Mouse (Mus musculus) hindbrain, embryonic 16.5 days (tissue): ENCODE measurements around the gene Fbxw8. TPM values are rescaled to one million over a fixed set of nuclear protein-coding genes. Genes with fewer than 3 reads are reported as not detected.
A peak's percentile ranks its signal among the peaks of the same experiment; 100 is the strongest.

Source experiments
- ATAC-seq: fragments of 200-750 bp; cut with Nextera tagmentation; 2 replicates; pipeline ENCODE4 v1.8.0; 2017; ENCODE audit warnings: moderate TSS enrichment, moderate library complexity
- H3K27ac ChIP-seq: fragments of 300-500 bp; sonication (generic); 2 replicates; pipeline ENCODE4 v1.5.1; 2014; ENCODE audit warnings: low read depth, mild to moderate bottlenecking, control low read depth, low read length, moderate library complexity
- H3K27me3 ChIP-seq: fragments of 300-500 bp; sonication (generic); replicated peaks from 2 replicates; pipeline ENCODE4 v1.6.1; 2014; ENCODE audit warnings: low read length; ENCODE audit not compliant: control insufficient read depth, insufficient read depth
- H3K36me3 ChIP-seq: fragments of 300-500 bp; sonication (generic); 2 replicates; pipeline ENCODE4 v1.6.1; 2014; ENCODE audit warnings: mild to moderate bottlenecking, low read length, moderate library complexity, mixed read lengths; ENCODE audit not compliant: control insufficient read depth, insufficient read depth
- H3K4me1 ChIP-seq: fragments of 300-500 bp; sonication (generic); 2 replicates; pipeline ENCODE4 v1.6.1; 2014; ENCODE audit warnings: low read depth, low read length; ENCODE audit not compliant: control insufficient read depth, insufficient read depth
- H3K4me2 ChIP-seq: fragments of 300-500 bp; sonication (generic); 2 replicates; pipeline ENCODE4 v1.6.1; 2014; ENCODE audit warnings: mild to moderate bottlenecking, low read length, control low read depth, moderate library complexity
- H3K4me3 ChIP-seq: fragments of 300-500 bp; sonication (generic); 2 replicates; pipeline ENCODE4 v1.5.1; 2014; ENCODE audit warnings: mild to moderate bottlenecking, low read length, control low read depth, moderate library complexity
- H3K9ac ChIP-seq: fragments of 300-500 bp; sonication (generic); 2 replicates; pipeline ENCODE4 v1.6.1; 2014; ENCODE audit warnings: low read depth, mild to moderate bottlenecking, control low read depth, low read length, moderate library complexity
- H3K9me3 ChIP-seq: fragments of 300-500 bp; sonication (generic); 2 replicates; pipeline ENCODE4 v1.6.1; 2014; ENCODE audit warnings: mild to moderate bottlenecking, low read length, moderate library complexity; ENCODE audit not compliant: control insufficient read depth
- WGBS: fragments of 180-500 bp; shearing (Covaris S2); extraction: QIAGEN DNeasy Blood & Tissue Kit; methylation state at CpG from one replicate; pipeline ENCODE4 v1.1.7; 2014; 5-methylcytosine and 5-hydroxymethylcytosine counted together
- polyA plus RNA-seq: library from polyadenylated mRNA; unstranded; fragments of >200 nt; fragmentation: Nextera tagmentation; extraction: Ambion mirVana; gene quantifications from 2 replicates; pipeline ENCODE4 v1.2.1, GENCODE M21; 2015

Gene Fbxw8
- polyA plus RNA-seq, 1 experiment from 2014 or later, result 18.7 TPM

DNA sequence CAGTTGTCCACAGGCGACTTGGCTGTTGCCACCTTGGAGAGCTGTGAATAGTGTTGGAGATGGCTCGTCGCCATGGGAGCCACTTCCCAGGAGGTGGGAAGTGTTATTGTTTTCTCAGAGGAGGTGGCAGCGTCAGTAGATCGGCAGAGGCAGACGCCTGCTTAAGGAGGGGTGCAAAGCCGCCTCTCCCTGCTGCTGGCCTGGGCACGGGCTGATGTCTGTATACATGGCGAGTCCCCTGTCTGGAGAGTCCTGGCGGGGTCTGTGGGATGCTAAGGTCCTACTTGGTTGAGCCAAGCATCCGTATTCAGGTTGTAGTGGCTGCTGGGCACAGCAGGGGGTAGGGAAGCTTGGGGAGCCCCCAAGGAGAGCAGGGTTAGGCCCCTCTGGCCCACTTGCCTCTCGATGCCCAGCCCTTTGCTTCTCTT is 116.0 kb downstream of the Fbxw8 start:
- no peak for ATAC-seq
- 21% methylated on average over 12 of the region's 12 CpGs for WGBS
- no peaks in the 10 kb centered on the region; the same call in 1 of the 2 replicates for H3K9me3 ChIP-seq
- no peak overlapping the region for H3K27ac ChIP-seq
- no peaks in the 10 kb centered on the region for H3K27me3 ChIP-seq
- peak overlapping the region; percentile 3; the same call in 1 of the 2 replicates for H3K9ac ChIP-seq
- H3K4me1 ChIP-seq, result peaks cover 10% of the 10 kb centered on the region
- no peak overlapping the region for H3K4me3 ChIP-seq
- no peak overlapping the region for H3K4me2 ChIP-seq
- no peaks in the 10 kb centered on the region for H3K36me3 ChIP-seq

DNA sequence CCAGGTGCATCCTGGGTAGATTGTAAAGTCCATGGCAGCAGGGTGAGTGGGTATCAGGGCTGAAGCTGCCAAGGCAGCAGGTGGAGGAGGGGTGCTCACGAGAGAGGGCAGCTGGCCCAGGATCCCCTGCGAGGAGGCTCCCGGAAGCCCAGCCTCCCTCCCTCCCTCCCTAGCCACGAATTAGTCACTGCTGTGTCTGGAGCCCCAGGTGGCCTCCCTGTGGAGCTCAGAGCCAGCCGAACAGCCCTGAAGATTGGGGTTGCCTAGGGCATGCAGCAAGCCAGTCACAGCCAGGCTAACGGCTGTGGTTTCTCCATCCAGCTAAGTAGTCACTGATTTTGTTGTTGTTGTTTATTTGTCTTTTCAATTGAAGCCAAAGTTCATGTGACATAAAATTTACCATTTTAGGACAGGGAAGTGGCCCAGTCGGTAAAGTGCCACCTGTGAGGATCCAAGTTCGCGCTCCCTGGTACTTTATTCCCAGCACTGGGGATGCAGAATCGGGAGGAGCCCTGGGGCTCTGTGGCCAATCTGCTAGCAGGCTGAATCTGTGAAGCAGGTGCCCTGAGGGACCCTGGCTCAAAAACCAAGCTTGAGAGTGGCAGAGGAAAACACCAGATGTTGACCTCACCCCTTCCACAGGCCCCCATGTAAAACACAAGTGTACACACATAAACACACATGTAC is 117.3 kb downstream of the Fbxw8 start:
- Histone ChIP-seq H3K36me3 (no peaks in the 10 kb centered on the region), H3K27me3 (no peaks in the 10 kb centered on the region), H3K27ac (no peak overlapping the region), H3K9me3 (no peaks in the 10 kb centered on the region; the same call in 1 of the 2 replicates), H3K9ac (no peak overlapping the region), H3K4me1 (peaks cover 10% of the 10 kb centered on the region), H3K4me2 (no peak overlapping the region), H3K4me3 (no peak overlapping the region)
- ATAC-seq, result peak; percentile 66
- 8% methylated on average over 10 of the region's 10 CpGs for WGBS

DNA sequence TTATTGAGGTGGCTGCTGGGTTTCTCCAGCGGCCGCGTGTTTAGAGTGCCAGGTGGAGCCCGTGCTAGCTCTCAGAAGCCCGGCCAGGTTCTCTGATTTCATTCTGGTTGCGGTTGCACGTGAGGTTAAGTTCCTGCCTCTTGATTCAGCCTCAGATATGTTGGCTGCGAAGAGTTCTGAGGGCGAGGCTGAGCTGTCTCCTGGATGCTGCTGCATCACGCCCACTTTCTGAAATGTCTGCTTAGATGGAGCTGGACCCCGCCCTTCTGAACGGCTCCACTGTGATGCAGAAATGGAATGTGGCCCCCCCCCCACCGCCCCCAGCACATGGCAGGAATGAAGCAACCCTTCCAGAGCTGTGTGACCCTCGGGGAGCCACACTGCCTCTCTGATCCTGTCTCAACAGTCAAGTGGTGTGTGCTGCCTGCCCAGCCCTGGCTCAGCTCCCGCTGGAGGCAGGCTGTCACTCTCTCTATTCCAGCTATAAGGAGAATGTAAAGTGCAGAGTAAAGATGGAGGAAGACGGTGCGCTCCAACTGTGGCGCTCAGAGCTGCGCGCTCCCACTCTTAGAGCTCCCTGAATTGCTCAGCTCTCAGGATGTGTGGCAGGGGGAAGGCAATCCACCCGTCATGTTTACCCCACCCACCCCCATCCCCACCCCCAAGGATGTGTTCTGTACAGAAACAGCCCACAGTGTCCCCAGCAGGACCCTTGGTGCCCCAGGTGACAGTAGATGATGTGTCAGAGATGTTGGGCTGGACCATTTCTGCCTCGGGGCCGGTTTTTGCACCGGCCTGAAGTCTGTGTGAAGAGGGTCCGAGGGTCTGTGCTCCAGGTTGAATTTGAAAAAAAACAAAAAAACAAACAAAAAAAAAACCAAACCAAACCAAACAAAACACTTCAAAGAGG is 118.1 kb downstream of the Fbxw8 start:
- Histone ChIP-seq H3K9me3 (no peaks in the 10 kb centered on the region; the same call in 1 of the 2 replicates), H3K4me1 (peaks cover 10% of the 10 kb centered on the region), H3K27ac (no peak overlapping the region), H3K36me3 (no peaks in the 10 kb centered on the region), H3K4me3 (no peak overlapping the region), H3K27me3 (no peaks in the 10 kb centered on the region), H3K9ac (no peak overlapping the region), H3K4me2 (no peak overlapping the region)
- WGBS, result 45% methylated on average over 25 of the region's 25 CpGs
- peak; percentile 40; the same call in 1 of the 2 replicates for ATAC-seq

DNA sequence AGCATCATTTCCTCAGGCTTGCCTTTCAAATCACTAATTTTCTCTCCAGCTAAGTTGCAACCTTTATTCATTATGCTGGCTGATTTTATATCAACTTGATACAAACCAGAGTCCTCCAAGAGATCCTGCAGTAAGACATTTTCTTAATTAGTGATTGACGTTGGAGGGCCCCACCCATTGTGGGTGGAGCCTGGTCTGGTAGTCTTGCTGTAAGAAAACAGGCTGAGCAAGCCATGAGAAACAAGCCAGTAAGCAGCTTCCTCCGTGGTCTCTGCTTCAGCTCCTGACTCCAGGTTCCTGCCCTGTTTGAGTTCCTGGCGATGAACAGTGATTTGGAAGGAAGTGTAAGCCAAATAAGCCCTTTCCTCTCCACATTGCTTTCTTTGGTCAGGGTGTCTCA is 119.5 kb downstream of the Fbxw8 start:
- ATAC-seq, result no peak
- no peaks in the 10 kb centered on the region; the same call in 1 of the 2 replicates for H3K9me3 ChIP-seq
- H3K9ac ChIP-seq, result no peak overlapping the region
- no peak overlapping the region for H3K4me3 ChIP-seq
- H3K4me2 ChIP-seq, result no peak overlapping the region
- H3K4me1 ChIP-seq, result peaks cover 10% of the 10 kb centered on the region
- 70% methylated on average over 3 of the region's 3 CpGs for WGBS
- H3K27ac ChIP-seq, result no peak overlapping the region
- H3K36me3 ChIP-seq, result no peaks in the 10 kb centered on the region
- no peaks in the 10 kb centered on the region for H3K27me3 ChIP-seq

DNA sequence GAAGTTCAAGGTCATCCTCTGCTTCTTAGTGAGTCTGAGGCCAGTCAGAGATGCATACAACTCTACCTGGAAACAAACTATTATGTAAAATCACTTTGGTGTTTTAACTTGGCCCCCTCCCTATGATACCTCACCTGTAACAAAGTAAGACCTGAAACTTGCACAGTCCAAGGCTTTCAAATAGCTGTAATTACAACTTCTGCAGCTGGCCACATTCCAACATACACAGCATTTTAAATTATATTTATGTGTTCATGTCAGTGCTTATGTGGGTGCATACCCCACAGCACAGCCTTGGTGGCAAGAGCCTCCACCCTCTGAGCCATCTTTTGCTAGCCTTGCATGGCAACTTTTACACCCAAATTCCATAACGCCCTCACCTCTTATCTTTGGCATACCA is 120.6 kb downstream of the Fbxw8 start:
- no peaks in the 10 kb centered on the region; the same call in 1 of the 2 replicates for H3K9me3 ChIP-seq
- H3K36me3 ChIP-seq, result no peaks in the 10 kb centered on the region
- WGBS, result 92% methylated on average over 1 of the region's 1 CpGs
- H3K4me2 ChIP-seq, result no peak overlapping the region
- no peak for ATAC-seq
- H3K27ac ChIP-seq, result no peak overlapping the region
- H3K4me1 ChIP-seq, result peaks cover 11% of the 10 kb centered on the region
- no peak overlapping the region for H3K4me3 ChIP-seq
- peaks cover 9% of the 10 kb centered on the region for H3K27me3 ChIP-seq
- no peak overlapping the region for H3K9ac ChIP-seq

DNA sequence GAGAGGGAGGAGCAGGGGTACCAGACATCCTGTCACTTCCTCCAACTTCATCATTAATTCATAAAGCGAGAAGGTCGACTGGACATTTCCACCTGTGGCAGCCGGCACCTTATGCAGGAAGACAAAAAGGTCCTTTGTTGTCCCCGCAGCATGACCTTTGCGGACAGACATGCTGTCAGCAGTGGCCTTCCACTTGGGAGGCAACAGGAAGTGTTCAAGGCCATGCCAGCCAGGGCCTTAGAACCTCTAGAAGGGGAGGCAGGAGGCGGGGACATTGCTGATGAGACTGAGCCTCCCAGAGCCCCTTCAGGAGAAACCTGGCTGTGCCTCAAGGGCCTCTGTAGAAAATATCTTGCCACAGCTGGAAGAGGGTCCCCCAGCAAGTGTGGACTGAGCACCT is 121.5 kb downstream of the Fbxw8 start:
- peaks cover 18% of the 10 kb centered on the region for H3K27me3 ChIP-seq
- no peak overlapping the region for H3K4me3 ChIP-seq
- no peak for ATAC-seq
- H3K27ac ChIP-seq, result no peak overlapping the region
- H3K9ac ChIP-seq, result no peak overlapping the region
- 72% methylated on average over 6 of the region's 6 CpGs for WGBS
- H3K4me2 ChIP-seq, result no peak overlapping the region
- no peaks in the 10 kb centered on the region; the same call in 1 of the 2 replicates for H3K9me3 ChIP-seq
- H3K4me1 ChIP-seq, result peaks cover 15% of the 10 kb centered on the region
- no peaks in the 10 kb centered on the region for H3K36me3 ChIP-seq

DNA sequence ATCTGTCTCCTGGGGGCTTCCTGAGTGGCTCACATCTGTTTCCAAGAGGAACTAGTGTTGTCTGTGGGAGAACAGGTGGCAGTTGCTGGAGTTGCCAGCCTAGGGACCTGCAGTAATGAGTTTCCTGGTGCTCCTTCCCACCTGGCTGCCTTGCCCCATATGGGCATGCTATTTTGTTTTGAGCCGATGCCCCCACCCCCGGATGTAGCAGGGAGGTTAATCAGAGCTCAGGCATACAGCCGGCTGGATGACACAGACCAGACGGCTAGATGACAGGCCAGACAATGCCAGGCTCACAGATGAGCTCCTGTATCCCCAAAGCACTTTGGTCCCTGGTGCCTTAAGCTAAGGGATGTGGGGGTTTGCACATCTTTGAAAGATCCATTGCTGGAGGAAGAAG is 121.9 kb downstream of the Fbxw8 start:
- no peaks in the 10 kb centered on the region; the same call in 1 of the 2 replicates for H3K9me3 ChIP-seq
- H3K36me3 ChIP-seq, result no peaks in the 10 kb centered on the region
- no peak overlapping the region for H3K4me2 ChIP-seq
- no peak for ATAC-seq
- H3K4me3 ChIP-seq, result no peak overlapping the region
- no peak overlapping the region for H3K27ac ChIP-seq
- peaks cover 18% of the 10 kb centered on the region for H3K4me1 ChIP-seq
- WGBS, result 46% methylated on average over 4 of the region's 4 CpGs
- H3K9ac ChIP-seq, result no peak overlapping the region
- peaks cover 22% of the 10 kb centered on the region for H3K27me3 ChIP-seq

- H3K27me3 ChIP-seq, result peaks cover 36% of the 10 kb centered on the region
- no peak overlapping the region for H3K4me3 ChIP-seq
- H3K9me3 ChIP-seq, result no peaks in the 10 kb centered on the region; the same call in 1 of the 2 replicates
- H3K27ac ChIP-seq, result no peak overlapping the region
- ATAC-seq, result no peak
- peaks cover 30% of the 10 kb centered on the region for H3K4me1 ChIP-seq
- no peaks in the 10 kb centered on the region for H3K36me3 ChIP-seq
- no peak overlapping the region for H3K4me2 ChIP-seq
- 26% methylated on average over 4 of the region's 4 CpGs for WGBS
- H3K9ac ChIP-seq, result no peak overlapping the region
Observed at GRCm38 (mm10) chr5:118031508-118031907, 123.8 kb downstream of the Fbxw8 start.

- Histone ChIP-seq H3K27me3 (peaks cover 36% of the 10 kb centered on the region), H3K4me3 (no peak overlapping the region), H3K36me3 (no peaks in the 10 kb centered on the region), H3K4me2 (no peak overlapping the region), H3K9ac (no peak overlapping the region), H3K27ac (no peak overlapping the region), H3K9me3 (no peaks in the 10 kb centered on the region; the same call in 1 of the 2 replicates), H3K4me1 (peaks cover 30% of the 10 kb centered on the region)
- WGBS, result 64% methylated on average over 5 of the region's 5 CpGs
- ATAC-seq, result no peak
Observed at GRCm38 (mm10) chr5:118031059-118031458, 124.2 kb downstream of the Fbxw8 start.
